Mouse (Mus musculus): ENCODE measurements at regions not wholly inside any gene's neighbourhood (a gene's known extent, or its start where the extent isn't known, plus 50 kb on each side); places are given as distances from the start of the nearest gene placed in this dataset.
"Not testable (repeated sequence)": the region's sequence is repeated elsewhere in the genome, so short reads cannot be mapped to it uniquely, and the experiment has no call there.

- H3K27ac ChIP-seq (replicated peaks), result no peak overlapping the region
- no peak for ATAC-seq (ENCODE audit: low FRiP score, low read depth)
- no peaks in the 10 kb centered on the region for H3K36me3 ChIP-seq
- H3K4me3 ChIP-seq, result no peak overlapping the region
- H3K27me3 ChIP-seq, result no peaks in the 10 kb centered on the region
- 72% methylated on average over 13 of the region's 13 CpGs for WGBS
- no peak overlapping the region for H3K9ac ChIP-seq
- no peak overlapping the region for H3K4me2 ChIP-seq
- no peaks in the 10 kb centered on the region for H3K4me1 ChIP-seq (replicated peaks)
- H3K9me3 ChIP-seq, result no peaks in the 10 kb centered on the region
Measured at GRCm38 (mm10) chr4:105708080-105708796, 81.4 kb upstream of the Gm12728 start.

DNA sequence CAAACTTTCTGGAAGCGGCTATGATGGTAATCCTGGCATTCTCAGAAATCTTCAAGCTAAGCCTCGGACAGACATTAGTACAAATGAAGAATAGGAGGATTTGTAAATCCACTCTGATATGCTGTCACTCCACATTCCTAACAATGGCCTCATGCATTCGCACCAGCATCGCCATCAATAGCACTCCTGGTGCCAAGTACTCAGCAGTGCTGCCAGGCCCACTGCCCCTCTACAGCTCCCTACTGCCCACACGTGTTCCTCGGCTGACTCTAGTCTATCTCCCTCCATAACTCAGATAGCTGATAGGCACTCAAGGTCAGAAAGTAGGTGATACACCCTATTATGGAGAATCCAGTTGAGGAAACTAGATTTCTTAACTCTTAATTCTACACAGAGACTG lies 75.7 kb upstream of the Gm12728 start:
- H3K9ac ChIP-seq, result no peak overlapping the region
- 93% methylated on average over 6 of the region's 6 CpGs for WGBS
- H3K4me2 ChIP-seq, result no peak overlapping the region
- no peaks in the 10 kb centered on the region for H3K4me1 ChIP-seq (replicated peaks)
- H3K4me3 ChIP-seq, result no peak overlapping the region
- no peaks in the 10 kb centered on the region for H3K27me3 ChIP-seq
- no peaks in the 10 kb centered on the region for H3K9me3 ChIP-seq
- ATAC-seq (ENCODE audit: low FRiP score, low read depth), result no peak
- no peaks in the 10 kb centered on the region for H3K36me3 ChIP-seq
- H3K27ac ChIP-seq (replicated peaks), result no peak overlapping the region

DNA sequence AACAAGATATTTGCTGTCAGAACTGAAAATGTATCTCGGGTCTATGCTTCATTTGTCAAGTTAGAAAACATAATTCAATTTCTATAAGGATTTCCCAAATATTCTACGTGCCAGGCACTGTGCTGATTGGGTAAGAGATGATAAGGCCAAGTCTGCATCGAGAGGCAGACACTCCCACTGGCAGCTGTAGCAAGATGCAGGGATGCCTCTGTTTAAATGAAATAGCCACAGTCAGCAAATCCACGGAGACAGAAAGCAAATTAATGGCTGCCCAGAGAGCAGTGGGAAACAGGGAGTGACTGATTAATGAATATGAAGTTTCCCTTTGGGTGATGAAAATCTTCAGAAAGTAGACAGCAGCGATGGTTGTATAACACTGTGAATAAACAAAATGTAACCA lies 71.6 kb upstream of the Gm12728 start:
- H3K9me3 ChIP-seq, result no peaks in the 10 kb centered on the region
- H3K4me1 ChIP-seq (replicated peaks), result no peaks in the 10 kb centered on the region
- no peak overlapping the region for H3K27ac ChIP-seq (replicated peaks)
- WGBS, result 51% methylated on average over 5 of the region's 5 CpGs
- no peak overlapping the region for H3K4me3 ChIP-seq
- H3K27me3 ChIP-seq, result no peaks in the 10 kb centered on the region
- no peak overlapping the region for H3K4me2 ChIP-seq
- no peak overlapping the region for H3K9ac ChIP-seq
- no peaks in the 10 kb centered on the region for H3K36me3 ChIP-seq
- ATAC-seq (ENCODE audit: low FRiP score, low read depth), result no peak

- Histone ChIP-seq H3K27me3 (no peaks in the 10 kb centered on the region), H3K4me2 (no peak overlapping the region), H3K4me3 (no peak overlapping the region), H3K9me3 (no peaks in the 10 kb centered on the region), H3K36me3 (no peaks in the 10 kb centered on the region), H3K4me1 (replicated peaks) (no peaks in the 10 kb centered on the region), H3K27ac (replicated peaks) (no peak overlapping the region), H3K9ac (no peak overlapping the region)
- 74% methylated on average over 3 of the region's 3 CpGs for WGBS
- ATAC-seq (ENCODE audit: low FRiP score, low read depth), result no peak
Measured at GRCm38 (mm10) chr4:105728696-105729095, 61.0 kb upstream of the Gm12728 start.

DNA sequence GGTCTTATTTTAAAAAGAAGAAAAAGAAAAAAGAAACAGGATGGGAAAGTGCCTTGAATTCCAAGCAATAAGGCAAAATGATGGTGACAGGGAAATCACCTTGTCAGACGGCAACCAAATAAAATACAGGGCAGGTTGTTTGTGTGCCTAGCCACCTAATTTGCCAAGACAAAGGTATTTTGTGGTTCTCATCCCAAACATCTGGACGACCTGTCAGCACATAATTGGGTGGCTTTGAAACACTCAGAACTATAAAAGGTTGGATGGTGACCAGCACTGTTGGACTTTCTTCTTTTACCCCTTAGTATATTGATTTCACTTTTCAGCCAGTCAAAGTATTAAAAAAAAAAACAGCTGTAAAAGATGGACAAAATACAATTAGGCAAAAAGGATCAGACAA lies 58.8 kb upstream of the Gm12728 start:
- no peak overlapping the region for H3K4me2 ChIP-seq
- WGBS, result 89% methylated on average over 2 of the region's 2 CpGs
- H3K9me3 ChIP-seq, result no peaks in the 10 kb centered on the region
- no peak for ATAC-seq (ENCODE audit: low FRiP score, low read depth)
- no peaks in the 10 kb centered on the region for H3K4me1 ChIP-seq (replicated peaks)
- no peak overlapping the region for H3K27ac ChIP-seq (replicated peaks)
- no peak overlapping the region for H3K9ac ChIP-seq
- H3K27me3 ChIP-seq, result no peaks in the 10 kb centered on the region
- no peak overlapping the region for H3K4me3 ChIP-seq
- H3K36me3 ChIP-seq, result no peaks in the 10 kb centered on the region

- H3K27ac ChIP-seq (replicated peaks); H3K4me2 ChIP-seq; ATAC-seq (ENCODE audit: low FRiP score, low read depth); H3K9me3 ChIP-seq; H3K36me3 ChIP-seq; H3K4me3 ChIP-seq; H3K27me3 ChIP-seq; H3K9ac ChIP-seq; H3K4me1 ChIP-seq (replicated peaks): not testable (repeated sequence)
- 90% methylated on average over 6 of the region's 9 CpGs for WGBS
Measured at GRCm38 (mm10) chr4:105735116-105735515, 54.6 kb upstream of the Gm12728 start.

All from hindbrain, embryonic 15.5 days (tissue).